Mouse (Mus musculus) heart, embryonic 12.5 days (tissue): Measurements from ENCODE around the gene Tomm40. TPM values are rescaled to one million over a fixed set of nuclear protein-coding genes. Genes with fewer than 3 reads are reported as not detected.

Experiments used
- ATAC-seq: fragments of 200-750 bp; cut with Nextera tagmentation; 2 replicates; pipeline ENCODE4 v1.8.0; 2017; ENCODE audit warnings: moderate TSS enrichment, moderate library complexity; ENCODE audit not compliant: insufficient number of reproducible peaks, low FRiP score
- H3K27ac ChIP-seq: fragments of 300-500 bp; sonication (generic); 2 replicates; pipeline ENCODE4 v1.5.1; 2016; ENCODE audit warnings: mild to moderate bottlenecking, moderate library complexity; ENCODE audit not compliant: poor library complexity, severe bottlenecking
- H3K27me3 ChIP-seq: fragments of 300-500 bp; sonication (generic); replicated peaks from 2 replicates; pipeline ENCODE4 v1.6.1; 2016; ENCODE audit warnings: mild to moderate bottlenecking, moderate library complexity
- H3K36me3 ChIP-seq: fragments of 300-500 bp; sonication (generic); 2 replicates; pipeline ENCODE4 v1.6.1; 2016; ENCODE audit warnings: mild to moderate bottlenecking, moderate library complexity
- H3K4me1 ChIP-seq: fragments of 300-500 bp; sonication (generic); replicated peaks from 2 replicates; pipeline ENCODE4 v1.6.1; 2016; ENCODE audit warnings: mild to moderate bottlenecking
- H3K4me2 ChIP-seq: fragments of 300-500 bp; sonication (generic); 2 replicates; pipeline ENCODE4 v1.6.1; 2016; ENCODE audit warnings: mild to moderate bottlenecking, moderate library complexity
- H3K4me3 ChIP-seq: fragments of 300-500 bp; sonication (generic); 2 replicates; pipeline ENCODE4 v1.5.1; 2016; ENCODE audit warnings: mild to moderate bottlenecking
- H3K9ac ChIP-seq: fragments of 300-500 bp; sonication (generic); 2 replicates; pipeline ENCODE4 v1.6.1; 2016; ENCODE audit warnings: mild to moderate bottlenecking, moderate library complexity
- H3K9me3 ChIP-seq: fragments of 300-500 bp; sonication (generic); replicated peaks from 2 replicates; pipeline ENCODE4 v1.6.1; 2016; ENCODE audit warnings: mild to moderate bottlenecking, moderate library complexity
- WGBS: fragments of 180-500 bp; shearing (Covaris S2); methylation state at CpG from one replicate; pipeline ENCODE4 v1.1.7; 2016; 5-methylcytosine and 5-hydroxymethylcytosine counted together
- polyA plus RNA-seq: library from polyadenylated mRNA; unstranded; fragments of >200 nt; fragmentation: Nextera tagmentation; extraction: Ambion mirVana; gene quantifications from 2 replicates; pipeline ENCODE4 v1.2.1, GENCODE M21; 2016

Gene Tomm40
- polyA plus RNA-seq, 1 experiment from 2014 or later, result 160 TPM

DNA sequence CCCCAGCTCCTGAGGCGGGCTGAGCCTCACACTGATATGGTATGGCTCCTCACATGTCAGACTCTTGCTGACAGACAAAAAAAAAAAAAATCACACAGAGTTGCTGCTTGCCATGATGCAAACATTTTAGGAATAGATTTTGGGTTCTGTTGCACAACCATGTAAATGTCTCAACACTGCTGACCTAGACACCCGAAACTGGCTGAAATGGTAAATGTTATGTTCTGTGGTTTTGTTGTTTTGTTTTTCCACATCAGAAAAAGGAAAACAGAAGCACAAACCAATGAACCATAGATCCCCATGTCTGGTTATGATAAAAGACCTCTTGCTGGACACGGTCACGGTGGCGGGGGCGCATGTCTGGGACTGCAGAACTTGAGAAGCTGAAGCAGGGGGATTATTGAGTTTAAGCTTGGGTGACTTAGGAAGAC, 31.5 kb downstream of the Tomm40 start:
- ATAC-seq, result no peak
- Histone ChIP-seq H3K4me3 (no peak overlapping the region), H3K4me1 (peaks cover 12% of the 10 kb centered on the region), H3K9me3 (no peaks in the 10 kb centered on the region), H3K36me3 (no peaks in the 10 kb centered on the region), H3K27me3 (no peaks in the 10 kb centered on the region), H3K9ac (no peak overlapping the region), H3K4me2 (no peak overlapping the region), H3K27ac (no peak overlapping the region)
- 76% methylated on average over 6 of the region's 6 CpGs for WGBS

DNA sequence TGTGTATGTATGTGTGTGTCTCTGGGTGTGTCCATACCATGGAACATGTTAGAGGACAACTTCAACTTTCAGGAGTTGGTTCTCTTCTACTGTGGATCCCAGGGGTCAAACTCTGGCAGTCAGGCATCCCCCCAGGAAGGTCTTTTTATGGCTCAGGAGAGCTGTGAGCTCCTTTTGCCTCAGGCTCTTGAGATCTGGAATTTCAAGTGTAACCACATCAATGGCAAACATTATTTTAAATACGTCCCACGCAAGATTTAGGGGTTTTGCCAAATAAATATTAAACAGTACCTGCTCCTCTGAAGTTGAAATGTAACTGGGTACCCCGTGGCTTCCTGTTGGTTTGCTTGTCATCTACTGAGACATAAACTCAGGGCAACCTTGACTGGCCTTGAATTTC, 32.3 kb downstream of the Tomm40 start:
- no peak overlapping the region for H3K27ac ChIP-seq
- ATAC-seq, result no peak
- H3K4me1 ChIP-seq, result peaks cover 12% of the 10 kb centered on the region
- H3K9me3 ChIP-seq, result no peaks in the 10 kb centered on the region
- H3K36me3 ChIP-seq, result no peaks in the 10 kb centered on the region
- H3K27me3 ChIP-seq, result no peaks in the 10 kb centered on the region
- no peak overlapping the region for H3K4me3 ChIP-seq
- no peak overlapping the region for H3K9ac ChIP-seq
- no peak overlapping the region for H3K4me2 ChIP-seq
- 73% methylated on average over 3 of the region's 3 CpGs for WGBS

DNA sequence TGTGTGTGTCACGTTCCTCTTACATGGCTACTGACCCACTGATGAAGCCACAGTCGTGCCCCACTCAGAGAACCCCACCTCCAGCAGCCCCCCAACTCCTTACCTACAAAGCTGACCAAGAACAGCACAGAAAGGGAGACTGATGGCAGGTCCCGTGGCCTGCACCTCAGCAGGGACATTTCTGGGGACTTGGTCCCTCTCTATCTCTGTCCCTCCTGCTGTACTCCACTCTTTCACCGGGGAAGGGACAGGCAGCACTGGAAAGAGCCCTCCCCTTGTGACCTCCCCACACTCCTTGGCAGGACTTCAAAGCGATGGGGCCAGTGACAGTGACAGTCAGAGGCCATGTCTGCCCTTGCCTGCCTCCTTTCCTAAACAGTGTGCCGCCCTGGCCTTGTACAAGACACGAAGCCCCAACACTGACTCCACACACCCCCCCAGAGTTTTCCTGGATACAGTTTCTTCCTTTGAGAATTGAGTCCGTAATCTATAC, 34.0 kb downstream of the Tomm40 start, which contains the start of the genes Gm44805 and Apoc4:
TSS of gene Gm44805 (minus strand) at position 222 of the 493 bp plus-strand sequence.
TSS of gene Apoc4 (minus strand) at position 278 of the 493 bp plus-strand sequence.
- H3K27ac ChIP-seq, result no peak within 1 kb of the TSS
- 52% methylated on average over 8 of the region's 8 CpGs for WGBS
- ATAC-seq, result no peak; the same call in 1 of the 2 replicates
- no peak within 1 kb of the TSS for H3K4me2 ChIP-seq
- H3K9me3 ChIP-seq, result no peaks in the 10 kb centered on the region
- H3K27me3 ChIP-seq, result no peaks in the 10 kb centered on the region
- no peak within 1 kb of the TSS for H3K4me3 ChIP-seq
- no peak within 1 kb of the TSS for H3K9ac ChIP-seq
- H3K4me1 ChIP-seq, result peaks cover 12% of the 10 kb centered on the region
- no peaks in the 10 kb centered on the region for H3K36me3 ChIP-seq

DNA sequence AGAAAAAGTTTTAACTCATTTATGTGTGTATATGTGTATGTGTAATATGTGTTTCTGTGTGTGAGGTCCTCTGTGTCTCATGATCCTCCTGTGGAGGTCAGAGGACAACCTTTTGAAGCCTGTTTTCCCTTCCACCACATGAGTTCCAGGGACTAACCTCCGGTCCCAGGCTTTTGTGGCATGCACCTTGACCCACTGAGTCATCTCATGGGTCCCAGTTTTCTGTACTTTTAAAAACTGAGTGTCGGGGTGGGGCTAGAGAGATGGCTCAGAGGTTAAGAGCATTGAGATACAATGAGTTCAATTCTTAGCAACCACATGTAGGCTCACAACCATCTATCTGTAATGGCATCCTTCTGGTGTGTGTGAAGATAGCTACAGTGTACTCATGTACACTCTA, 34.5 kb downstream of the Tomm40 start:
- no peaks in the 10 kb centered on the region for H3K36me3 ChIP-seq
- no peaks in the 10 kb centered on the region for H3K27me3 ChIP-seq
- H3K27ac ChIP-seq, result no peak overlapping the region
- H3K4me1 ChIP-seq, result peaks cover 12% of the 10 kb centered on the region
- H3K9ac ChIP-seq, result no peak overlapping the region
- H3K4me2 ChIP-seq, result no peak overlapping the region
- 78% methylated on average over 2 of the region's 2 CpGs for WGBS
- no peak for ATAC-seq
- no peak overlapping the region for H3K4me3 ChIP-seq
- H3K9me3 ChIP-seq, result no peaks in the 10 kb centered on the region

DNA sequence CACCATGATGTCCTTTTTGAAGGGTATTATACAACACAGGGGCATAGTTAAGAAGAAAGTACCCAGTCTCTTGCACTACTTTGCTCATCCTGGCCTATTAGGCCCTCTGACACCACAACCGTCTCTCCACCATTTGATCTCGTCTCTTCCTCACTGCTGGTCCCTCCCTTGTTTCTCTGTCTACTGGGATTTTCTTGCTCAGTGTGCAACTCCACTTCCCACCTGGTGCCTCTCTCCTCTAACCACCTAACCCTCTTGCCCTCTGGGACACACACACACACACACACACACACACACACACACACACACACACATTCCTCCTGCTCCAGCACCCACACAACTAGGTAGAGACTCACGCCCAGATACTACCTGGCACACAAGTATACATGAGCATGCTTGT, 36.3 kb downstream of the Tomm40 start:
- Histone ChIP-seq H3K4me3 (no peak overlapping the region), H3K9ac (no peak overlapping the region), H3K27me3 (no peaks in the 10 kb centered on the region), H3K9me3 (no peaks in the 10 kb centered on the region), H3K36me3 (no peaks in the 10 kb centered on the region), H3K4me2 (no peak overlapping the region), H3K27ac (no peak overlapping the region), H3K4me1 (peaks cover 12% of the 10 kb centered on the region)
- 85% methylated on average over 3 of the region's 3 CpGs for WGBS
- no peak for ATAC-seq

DNA sequence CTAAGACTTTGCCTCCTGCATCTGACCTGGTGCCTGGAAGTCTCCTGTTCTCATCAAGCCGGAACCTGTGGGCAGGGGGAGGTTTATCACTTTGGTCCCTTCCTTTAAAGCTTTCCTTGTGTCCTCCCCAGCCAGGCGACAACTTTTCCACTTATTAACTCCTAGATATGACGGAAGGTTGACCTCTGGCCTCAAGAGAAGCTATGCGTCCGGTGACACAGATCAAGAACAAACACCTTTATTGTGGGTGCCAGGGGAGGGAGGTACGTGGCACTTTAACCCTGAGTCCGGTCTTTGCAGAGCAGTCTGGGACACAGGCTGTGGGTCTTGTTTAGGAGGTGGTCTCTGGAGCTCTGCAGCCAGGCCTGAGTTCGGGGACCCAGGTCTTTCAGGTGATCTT, 37.4 kb downstream of the Tomm40 start, which contains the start of gene Apoc2:
TSS of gene Apoc2 (minus strand) at position 70 of the 400 bp plus-strand sequence.
- H3K27me3 ChIP-seq, result no peaks in the 10 kb centered on the region
- no peaks in the 10 kb centered on the region for H3K36me3 ChIP-seq
- no peak within 1 kb of the TSS for H3K27ac ChIP-seq
- peaks cover 7% of the 10 kb centered on the region for H3K4me1 ChIP-seq
- H3K4me2 ChIP-seq, result no peak within 1 kb of the TSS
- WGBS, result 50% methylated on average over 8 of the region's 8 CpGs
- no peak for ATAC-seq
- no peaks in the 10 kb centered on the region for H3K9me3 ChIP-seq
- H3K4me3 ChIP-seq, result no peak within 1 kb of the TSS
- H3K9ac ChIP-seq, result no peak within 1 kb of the TSS; the same call in 1 of the 2 replicates

DNA sequence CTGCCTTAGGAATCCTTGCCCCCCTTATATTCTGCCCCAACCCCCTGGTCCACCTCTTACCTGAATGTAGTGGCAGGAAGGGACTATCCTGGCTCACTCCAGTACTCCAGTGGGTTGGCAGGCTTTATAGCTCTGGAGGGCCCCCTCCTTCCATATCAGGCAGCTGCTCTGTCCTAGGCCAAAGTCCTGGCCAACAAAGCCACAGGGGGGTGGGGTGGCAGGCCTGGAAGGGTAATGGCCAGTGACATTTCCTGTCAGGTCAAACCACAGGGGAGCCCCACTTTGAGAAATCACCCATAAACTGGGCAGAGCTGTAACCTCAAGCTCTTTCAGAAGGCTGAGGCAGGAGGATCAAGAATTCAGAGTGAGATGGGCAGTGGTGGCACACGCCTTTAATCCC, 38.6 kb downstream of the Tomm40 start:
- no peak overlapping the region for H3K9ac ChIP-seq
- H3K27ac ChIP-seq, result no peak overlapping the region
- H3K4me3 ChIP-seq, result no peak overlapping the region
- no peaks in the 10 kb centered on the region for H3K36me3 ChIP-seq
- no peaks in the 10 kb centered on the region for H3K27me3 ChIP-seq
- WGBS, result 59% methylated on average over 1 of the region's 1 CpGs
- ATAC-seq, result no peak
- no peak overlapping the region for H3K4me2 ChIP-seq
- no peaks in the 10 kb centered on the region for H3K9me3 ChIP-seq
- peaks cover 6% of the 10 kb centered on the region for H3K4me1 ChIP-seq

DNA sequence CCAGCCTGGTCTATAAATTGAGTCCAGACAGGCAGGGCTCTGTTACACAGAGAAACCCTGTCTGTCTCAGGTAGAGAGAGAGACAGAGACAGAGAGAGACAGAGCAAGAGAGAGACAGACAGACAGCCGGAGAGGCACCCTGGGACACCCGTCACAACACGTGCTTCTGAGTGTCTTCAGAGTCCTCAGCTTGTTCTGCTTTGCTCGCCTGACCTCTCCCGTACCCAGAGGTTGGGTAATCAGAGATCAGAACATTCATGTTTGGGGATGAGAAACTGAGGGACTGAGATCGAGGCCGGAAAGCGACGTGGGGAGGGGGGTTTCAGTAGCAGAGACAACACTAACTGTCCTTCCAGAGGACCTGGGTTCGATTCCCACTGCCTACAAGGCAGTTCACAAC, 39.4 kb downstream of the Tomm40 start:
- no peaks in the 10 kb centered on the region for H3K9me3 ChIP-seq
- no peak overlapping the region for H3K4me2 ChIP-seq
- H3K36me3 ChIP-seq, result no peaks in the 10 kb centered on the region
- H3K27ac ChIP-seq, result no peak overlapping the region
- no peaks in the 10 kb centered on the region; the same call in 1 of the 2 replicates for H3K4me1 ChIP-seq
- H3K9ac ChIP-seq, result no peak overlapping the region
- ATAC-seq, result no peak
- 81% methylated on average over 10 of the region's 10 CpGs for WGBS
- H3K27me3 ChIP-seq, result no peaks in the 10 kb centered on the region
- H3K4me3 ChIP-seq, result no peak overlapping the region

DNA sequence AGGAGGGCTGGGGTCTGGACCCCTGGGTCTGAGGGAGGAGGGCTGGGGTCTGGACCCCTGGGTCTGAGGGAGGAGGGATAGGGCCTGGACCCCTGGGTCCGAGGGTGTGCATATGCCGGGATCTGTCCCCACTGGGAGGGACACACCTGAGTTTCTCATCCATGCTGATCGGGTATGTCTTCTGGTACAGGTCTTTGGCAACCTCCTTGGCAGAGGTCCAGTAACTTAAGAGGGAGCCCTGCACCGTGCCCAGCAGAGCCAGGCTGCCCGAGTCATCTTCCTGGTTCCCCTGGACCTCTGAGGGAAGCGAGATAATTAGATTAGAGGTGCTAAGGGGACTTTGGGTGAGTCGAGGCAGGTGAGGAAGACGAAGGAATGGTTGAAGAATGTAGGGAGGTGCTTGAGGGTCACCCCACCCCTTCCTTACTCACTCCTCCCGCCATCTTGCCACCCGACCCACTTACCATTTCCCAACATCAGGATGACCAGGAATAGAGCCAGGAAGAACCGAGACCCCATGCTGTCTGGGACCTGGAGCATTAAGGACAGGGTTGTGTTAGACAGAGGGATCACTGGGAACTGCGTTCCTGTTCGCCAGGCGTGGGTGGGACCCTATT, 42.0 kb downstream of the Tomm40 start:
- WGBS, result 57% methylated on average over 14 of the region's 14 CpGs
- Histone ChIP-seq H3K4me1 (peaks cover 5% of the 10 kb centered on the region), H3K27me3 (no peaks in the 10 kb centered on the region), H3K4me3 (no peak overlapping the region), H3K4me2 (no peak overlapping the region), H3K9ac (no peak overlapping the region), H3K9me3 (no peaks in the 10 kb centered on the region), H3K27ac (no peak overlapping the region), H3K36me3 (no peaks in the 10 kb centered on the region)
- ATAC-seq, result no peak

DNA sequence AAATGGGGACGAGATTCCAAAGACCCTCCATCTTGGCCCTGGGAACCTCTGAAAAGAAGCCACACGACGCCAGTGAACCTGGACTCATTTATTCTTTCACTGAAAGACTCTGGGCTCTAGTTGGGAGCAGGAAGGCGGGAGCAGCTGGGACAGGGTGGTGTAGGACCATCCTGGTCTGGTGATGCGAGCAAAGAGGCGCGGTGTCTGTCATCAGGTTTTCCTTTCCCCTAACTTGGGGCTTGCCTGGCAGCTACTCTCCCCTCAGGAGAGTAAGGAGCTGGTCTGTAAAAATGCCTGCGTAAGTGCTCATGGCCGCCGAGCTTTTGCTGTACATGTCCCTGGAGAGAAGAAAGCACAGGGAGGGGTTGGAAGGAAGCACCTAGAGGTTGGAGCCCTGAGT, 43.7 kb downstream of the Tomm40 start:
- H3K4me3 ChIP-seq, result no peak overlapping the region
- H3K4me2 ChIP-seq, result no peak overlapping the region
- H3K36me3 ChIP-seq, result no peaks in the 10 kb centered on the region
- no peaks in the 10 kb centered on the region for H3K9me3 ChIP-seq
- no peak overlapping the region for H3K9ac ChIP-seq
- peaks cover 5% of the 10 kb centered on the region for H3K4me1 ChIP-seq
- H3K27me3 ChIP-seq, result no peaks in the 10 kb centered on the region
- no peak for ATAC-seq
- no peak overlapping the region for H3K27ac ChIP-seq
- WGBS, result 64% methylated on average over 10 of the region's 10 CpGs

DNA sequence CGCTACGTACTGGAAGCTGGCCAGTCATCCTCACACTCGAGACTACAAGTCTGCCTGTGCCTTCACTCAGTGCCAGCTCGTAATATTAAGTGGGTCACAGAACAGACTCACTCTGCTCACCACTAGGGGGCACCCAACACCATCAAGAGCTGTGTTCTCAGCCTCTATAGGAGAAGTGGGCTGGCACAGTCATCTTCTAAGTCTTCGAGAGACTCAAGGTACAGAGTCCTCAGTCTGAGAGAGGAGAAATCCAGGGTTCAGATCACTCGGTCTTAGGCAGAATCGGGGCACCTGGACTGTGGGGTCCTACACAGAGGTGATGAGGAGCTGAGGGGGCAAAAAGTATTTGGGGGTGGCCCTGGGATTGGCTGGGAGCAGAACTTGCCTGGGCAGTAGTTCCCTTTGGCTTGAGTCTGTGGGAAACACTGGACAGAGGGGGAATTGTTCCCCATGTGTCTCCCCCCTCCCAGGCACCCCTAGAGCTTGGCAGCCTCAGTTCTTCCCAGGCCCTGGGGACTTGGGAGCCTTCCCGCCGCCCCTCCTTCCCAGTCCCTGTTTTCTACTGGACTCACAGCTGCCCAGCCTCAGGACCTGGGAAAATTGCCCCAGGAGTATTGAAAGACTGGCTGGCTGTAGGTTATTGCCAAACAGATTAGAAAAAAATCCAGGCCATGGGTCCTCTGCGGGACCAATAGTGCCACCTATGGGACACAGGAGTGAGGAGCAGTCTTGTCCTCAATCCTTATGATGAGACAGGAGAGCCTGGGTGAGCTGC, 46.1 kb downstream of the Tomm40 start:
- Histone ChIP-seq H3K27ac (peak overlapping the region; percentile 59; the same call in 1 of the 2 replicates), H3K4me3 (0 out of 2 replicates have a peak overlapping the region, but pooled peaks have one; percentile 1), H3K4me2 (peak overlapping the region; percentile 51), H3K36me3 (no peaks in the 10 kb centered on the region), H3K27me3 (no peaks in the 10 kb centered on the region), H3K9ac (no peak overlapping the region; the same call in 1 of the 2 replicates), H3K4me1 (peaks cover 11% of the 10 kb centered on the region), H3K9me3 (no peaks in the 10 kb centered on the region)
- peak; percentile 60 for ATAC-seq
- WGBS, result 7% methylated on average over 10 of the region's 10 CpGs
